Mouse (Mus musculus) spleen, adult 12 weeks (tissue): ENCODE measurements at regions not wholly inside any gene's neighbourhood (a gene's known extent, or its start where the extent isn't known, plus 50 kb on each side); places are given as distances from the start of the nearest gene placed in this dataset.

Experiments
- DNase-seq: peaks from one replicate; pipeline ENCODE4 v3.0.0; 2022; ENCODE audit warnings: low spot score

DNA sequence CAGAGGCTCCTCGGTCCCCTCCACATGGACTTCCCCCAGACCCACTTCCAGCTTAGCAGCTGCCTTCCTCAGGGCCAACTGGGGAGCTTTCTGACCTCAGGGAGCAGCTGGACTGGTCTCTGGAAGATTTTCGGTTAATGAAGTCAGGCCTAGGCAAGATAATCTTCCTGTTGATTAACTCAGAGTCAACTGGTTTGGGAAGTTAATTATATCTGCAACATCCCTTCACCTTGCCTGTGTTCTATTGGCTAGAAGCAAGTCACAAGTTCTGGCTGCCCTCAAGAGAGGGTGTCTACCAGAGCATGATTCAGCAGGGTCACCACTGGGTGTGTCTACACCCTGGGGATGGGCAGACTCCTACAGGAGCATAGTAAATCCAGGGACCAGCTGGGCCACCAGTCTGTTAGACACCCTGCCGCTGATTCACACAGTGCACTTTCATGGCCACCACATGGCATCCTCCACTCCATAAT is 53.9 kb upstream of the Maml3 start:
- DNase-seq, result no peak

DNA sequence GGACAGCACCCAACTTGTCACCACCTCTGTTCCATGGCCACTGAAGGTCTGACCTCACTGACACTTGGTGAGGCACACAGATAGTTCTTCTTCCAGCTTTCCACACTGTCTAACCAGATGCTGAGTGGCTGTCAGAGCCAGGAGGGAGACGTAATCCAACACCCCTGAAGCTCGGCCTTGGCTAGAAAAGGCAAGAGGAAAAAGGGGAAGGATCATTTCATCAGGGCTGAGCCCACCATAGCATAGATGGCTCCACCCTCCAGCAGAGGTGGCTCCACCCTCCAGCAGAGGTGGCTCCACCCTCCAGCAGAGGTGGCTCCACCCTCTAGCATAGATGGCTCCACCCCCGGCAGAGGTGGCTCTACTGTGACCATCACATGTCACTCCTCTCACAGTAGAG is 56.8 kb upstream of the Maml3 start:
- no peak for DNase-seq

DNA sequence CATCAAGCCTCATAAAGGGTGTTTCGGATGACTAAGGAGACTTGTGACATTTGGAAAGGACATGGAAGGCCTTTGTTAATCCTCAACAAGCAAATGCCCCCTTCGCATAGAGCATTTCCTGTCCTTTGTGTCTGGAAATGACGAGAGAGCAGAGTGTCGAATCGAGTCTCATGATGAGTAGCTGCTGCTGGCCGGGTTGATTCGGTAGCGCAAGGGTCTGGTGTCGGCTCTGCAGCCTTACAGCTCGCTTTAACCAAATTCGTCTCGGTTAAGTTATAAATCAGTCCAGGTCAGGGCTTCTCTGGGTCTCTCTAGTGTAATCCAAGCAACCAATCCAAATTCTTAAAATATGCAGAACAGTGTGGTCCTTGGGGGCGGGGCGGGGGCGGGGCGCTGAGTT is 59.1 kb upstream of the Maml3 start:
- no peak for DNase-seq

DNA sequence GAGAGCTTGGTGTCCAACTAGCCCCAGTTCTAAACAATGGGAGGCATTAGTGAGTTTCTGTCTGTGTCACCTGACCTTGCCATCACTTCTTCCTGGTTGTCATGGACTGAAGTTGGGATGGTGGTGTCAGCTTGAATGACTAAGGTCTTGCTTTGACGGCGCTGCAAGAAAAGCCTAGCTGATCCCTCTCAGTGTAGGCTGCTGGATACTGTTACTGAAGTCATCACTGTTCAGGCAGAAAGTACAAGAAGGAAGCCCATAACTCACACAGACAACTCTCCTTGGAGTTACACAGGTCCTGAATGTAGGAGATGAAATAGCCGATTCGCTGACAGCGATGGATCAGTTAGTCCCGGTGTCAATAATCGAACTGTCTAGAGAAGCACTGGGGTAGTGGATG is 62.5 kb upstream of the Maml3 start:
- no peak for DNase-seq

DNA sequence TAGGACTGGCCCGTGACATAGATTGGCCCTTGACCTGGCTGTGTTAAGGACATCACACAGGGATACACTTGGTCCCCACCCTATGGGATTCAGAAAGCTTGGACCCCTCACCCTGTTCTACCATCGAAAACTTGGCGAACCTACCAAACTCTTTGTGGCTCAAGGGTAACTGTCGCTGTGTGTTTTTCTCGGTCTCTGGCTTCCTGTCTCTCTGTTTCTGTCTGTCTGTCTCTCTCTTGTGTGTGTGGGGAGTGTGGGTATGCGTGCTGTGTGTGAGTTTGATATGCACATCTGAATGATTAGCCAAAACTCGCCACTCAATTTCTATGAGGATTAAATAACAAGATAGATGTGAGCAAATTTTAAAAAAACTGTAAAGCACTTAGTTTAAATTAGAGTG is 66.0 kb upstream of the Maml3 start:
- no peak for DNase-seq

DNA sequence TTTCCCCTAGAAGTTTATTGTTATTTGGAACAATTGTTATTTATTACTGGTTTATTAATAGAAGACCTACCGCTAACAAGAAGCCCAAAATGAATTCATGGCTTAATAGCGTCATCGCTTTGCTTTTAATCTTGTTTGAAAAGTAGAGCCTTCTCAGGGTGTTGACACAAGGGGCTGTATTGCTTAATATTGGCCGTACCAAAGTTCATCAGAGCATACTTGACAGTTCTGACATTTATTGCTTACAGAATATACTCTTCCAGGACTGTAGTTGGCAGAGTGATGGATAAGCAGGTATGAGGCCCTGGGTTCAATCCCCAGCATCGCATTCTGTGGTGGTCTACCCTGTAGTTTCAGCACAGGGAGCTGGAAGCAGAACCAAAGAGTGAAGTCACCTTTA is 66.4 kb upstream of the Maml3 start:
- DNase-seq, result no peak

DNA sequence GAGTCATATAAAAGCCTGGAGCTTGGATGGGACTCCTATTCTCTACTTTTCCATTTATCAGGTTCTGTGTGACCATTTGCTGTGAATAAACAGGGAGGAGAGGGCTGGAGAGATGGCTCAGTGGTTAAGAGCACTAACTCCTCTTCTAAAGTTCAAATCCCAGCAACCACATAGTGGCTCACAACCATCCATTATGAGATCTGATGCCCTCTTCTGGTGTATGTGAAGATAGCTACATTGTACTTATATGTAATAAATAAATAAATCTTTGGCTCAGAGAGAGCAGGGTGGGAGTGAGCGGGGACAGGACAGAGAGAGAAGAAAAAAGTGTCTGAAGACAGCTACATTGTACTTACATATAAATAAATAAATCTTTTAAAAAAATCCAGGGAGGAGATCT is 68.6 kb upstream of the Maml3 start:
- no peak for DNase-seq

DNA sequence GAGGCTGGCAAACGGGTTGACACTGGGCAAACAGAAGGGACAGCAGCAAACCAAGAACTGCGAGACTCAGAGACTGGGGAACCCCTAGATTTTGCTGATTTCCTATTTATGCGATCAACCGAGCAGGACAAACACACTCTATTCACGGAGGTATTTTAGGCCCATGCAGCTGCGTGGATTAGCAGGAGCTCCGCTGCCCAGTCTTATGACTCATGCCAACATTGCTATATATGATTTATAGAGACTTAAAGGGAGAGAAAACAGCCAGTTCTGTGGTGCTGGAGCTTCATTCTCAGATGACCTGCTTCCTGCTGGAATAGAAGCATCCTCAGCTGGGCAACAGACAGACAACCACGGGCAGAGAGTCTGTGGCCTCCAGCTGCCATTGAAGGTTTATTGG is 71.2 kb upstream of the Maml3 start:
- no peak for DNase-seq

DNA sequence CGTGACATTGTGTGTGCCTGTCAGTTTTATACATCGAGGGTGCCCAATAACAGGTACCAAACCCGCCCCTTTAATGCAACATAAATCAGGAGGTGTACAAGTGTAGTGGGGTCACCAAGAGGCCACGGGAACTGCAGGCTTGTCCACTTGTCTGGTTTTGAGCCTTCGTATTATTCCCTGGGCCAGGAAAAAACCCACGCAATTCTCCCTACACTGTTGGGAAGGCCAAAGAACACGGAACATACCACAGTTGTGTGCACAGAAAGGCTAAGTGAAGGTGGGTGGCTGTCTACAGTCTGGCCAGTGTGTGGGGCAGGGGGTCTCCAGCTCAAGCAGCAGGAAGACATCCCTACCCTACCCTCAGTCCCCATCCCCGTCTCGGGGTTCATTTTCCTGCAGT is 74.0 kb upstream of the Maml3 start:
- DNase-seq, result no peak

DNA sequence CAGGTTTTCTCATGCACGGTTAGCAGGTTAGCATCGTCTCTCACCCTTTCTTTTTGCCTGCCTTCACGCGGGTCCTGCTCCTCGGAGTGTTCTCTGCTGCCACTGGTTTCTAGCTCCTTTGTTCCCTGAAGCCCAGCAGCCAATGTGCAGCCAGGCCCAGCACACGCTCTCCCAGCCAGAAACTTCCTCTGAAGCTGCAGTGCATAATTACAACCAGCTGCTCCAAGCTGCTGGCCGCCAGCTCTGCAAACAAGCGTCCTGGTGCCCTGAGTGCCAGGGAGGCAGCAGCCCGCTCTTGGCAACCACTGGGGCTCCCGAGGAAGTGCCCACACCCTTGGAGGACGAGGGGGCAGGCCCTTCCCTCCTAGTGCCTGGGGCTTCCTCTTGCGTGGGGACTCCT is 74.8 kb upstream of the Maml3 start:
- DNase-seq, result no peak

DNA sequence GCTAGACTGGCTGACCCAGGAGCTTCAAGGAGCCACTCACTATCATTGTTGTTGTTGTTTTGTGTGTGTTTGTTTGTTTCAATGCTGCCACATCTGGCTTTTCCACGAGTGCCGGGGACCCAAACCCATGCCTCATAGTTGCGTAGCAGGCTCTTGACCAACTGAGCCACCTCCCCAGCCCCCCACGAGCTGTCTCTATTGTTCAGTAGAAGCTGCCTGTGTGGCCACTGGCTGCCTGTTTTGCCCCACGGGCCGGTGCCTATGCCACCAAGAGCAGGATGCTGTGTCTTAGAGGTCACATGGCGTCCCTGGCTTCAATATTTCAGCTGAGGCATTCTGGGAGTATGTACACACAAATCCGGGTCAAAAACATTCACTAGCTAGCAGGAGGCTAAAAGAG is 75.4 kb upstream of the Maml3 start:
- DNase-seq, result no peak

DNA sequence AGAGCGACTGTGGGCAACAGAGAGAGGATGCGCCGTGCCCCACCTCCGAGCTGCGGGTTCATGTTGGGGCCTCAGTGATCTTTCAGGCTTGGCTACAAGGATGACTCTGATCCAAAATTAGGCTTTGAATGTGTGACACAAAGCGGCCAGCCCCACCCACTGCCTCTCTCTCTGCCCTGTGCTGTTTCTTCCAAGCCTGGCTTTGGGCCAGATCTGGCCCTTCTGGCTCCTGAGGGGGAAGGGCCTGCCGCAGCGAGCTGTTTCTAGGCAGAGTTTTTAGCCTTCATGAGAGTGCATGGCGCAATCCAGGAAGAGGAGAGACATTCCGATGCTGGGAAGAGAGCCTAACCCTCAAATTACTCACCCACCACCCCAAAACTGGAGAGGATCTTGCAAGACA is 75.9 kb upstream of the Maml3 start:
- no peak for DNase-seq

DNA sequence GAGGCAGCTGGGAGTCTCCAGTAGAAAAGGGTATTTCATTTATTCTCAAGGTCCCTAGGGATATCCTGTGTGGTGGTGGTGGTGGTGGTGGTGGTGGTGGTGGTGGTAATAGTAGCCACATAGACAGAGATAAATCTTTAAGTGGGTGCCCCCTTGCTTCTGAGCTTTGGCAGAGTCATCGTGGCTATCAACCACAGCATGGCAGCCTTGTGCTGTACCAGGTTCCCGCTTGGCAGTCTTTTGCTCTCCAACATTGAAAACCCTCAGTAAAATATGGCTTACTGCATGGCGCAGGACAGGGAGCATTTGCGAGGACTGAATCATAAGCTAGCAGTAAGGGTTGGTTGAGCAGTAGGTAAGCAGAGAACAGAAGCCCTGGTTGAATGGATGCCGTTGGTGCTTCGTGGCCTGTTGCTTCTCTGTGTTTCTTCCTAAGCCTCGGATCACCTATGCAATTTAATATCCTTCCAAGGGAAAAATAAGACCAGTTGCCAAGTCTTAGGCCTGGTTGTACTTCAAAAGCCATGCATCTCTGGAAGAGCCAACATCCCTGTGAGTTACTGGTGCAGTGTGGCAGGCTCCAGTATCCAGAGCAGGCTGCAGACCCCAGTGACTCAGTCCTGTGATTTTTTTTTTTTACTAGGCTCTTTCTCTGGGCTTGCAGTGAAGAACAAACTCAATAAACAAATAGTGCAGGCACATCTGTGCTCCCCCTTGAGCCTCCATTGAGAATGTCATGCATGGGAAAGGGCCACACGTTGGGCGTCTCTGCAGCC is 76.6 kb upstream of the Maml3 start:
- no peak for DNase-seq

DNA sequence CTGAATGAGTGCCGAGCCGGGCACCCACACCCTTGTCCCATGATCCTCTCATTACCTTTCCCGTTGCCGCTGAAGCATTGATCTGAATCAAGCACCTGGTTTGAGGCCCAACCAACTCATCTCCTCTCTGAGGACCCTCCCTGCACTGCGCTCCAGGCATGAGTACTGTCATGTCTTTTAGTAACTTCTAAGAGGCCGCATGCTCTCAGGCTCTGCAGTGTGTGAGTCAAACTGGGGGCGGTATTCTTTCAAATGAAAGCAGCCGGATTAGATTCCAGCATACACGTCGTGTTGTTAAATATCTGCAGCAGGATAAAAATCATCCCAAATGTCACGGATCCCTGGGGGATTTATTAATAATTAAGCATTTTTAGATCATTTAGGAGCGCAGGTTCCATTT is 79.4 kb upstream of the Maml3 start:
- no peak for DNase-seq

DNA sequence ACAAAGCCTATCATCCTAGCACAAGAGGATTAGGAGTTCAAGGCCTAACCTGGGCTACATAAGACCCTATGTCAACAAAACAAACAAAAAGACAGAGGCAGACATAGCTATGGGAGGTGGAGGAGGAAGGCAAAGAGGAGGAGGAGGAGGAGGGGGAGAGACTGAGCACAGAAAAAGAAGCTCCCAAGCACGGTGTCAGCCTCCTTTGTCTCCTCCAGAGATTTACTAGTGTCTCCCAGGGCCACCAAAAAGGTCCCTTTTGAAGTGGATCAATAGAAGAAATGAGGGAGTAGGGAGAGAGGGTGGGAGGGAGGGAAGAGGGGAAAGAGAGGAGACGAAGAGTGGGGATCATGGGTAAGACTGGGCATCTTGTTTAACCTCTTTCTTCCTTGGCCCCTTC is 80.5 kb upstream of the Maml3 start:
- no peak for DNase-seq

DNA sequence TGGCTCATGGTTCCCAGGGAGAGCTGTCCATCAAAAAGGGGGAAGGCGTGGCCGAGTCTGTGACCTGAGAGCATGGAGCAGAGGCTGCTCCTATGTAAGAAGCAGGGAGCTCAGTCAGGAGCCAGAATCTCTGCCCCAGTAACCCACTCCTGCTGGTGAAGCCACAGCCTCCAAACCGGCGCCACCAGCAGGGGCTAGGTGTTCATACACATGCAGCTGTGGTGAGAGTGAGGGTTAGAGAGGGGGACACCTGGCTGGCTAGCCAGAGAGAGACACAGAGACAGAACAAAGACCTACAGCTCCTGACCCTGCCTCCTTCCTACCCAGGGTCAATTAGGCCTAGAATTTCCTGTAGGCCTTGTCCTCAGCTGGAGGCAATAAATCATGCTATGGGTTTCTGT is 80.7 kb upstream of the Foxo1 start:
- DNase-seq, result no peak

DNA sequence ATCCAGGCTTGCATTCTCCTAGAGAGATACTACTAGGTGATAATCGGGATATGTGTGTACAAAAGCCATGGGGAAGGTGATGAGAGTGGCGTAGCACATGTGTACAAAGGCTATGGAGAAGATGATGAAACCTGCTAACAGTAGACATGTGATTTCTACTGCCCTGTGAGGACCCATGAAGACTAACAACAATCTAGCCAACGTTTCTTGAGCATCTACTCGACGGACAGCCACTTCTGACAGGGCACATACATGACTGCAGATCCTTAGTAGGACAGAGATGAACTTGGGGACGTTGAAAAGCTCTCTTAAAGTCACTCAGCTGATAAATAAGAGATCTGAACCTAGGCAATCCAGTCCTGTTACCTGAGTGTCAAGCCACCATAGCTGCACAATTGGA is 79.8 kb upstream of the Foxo1 start:
- no peak for DNase-seq

DNA sequence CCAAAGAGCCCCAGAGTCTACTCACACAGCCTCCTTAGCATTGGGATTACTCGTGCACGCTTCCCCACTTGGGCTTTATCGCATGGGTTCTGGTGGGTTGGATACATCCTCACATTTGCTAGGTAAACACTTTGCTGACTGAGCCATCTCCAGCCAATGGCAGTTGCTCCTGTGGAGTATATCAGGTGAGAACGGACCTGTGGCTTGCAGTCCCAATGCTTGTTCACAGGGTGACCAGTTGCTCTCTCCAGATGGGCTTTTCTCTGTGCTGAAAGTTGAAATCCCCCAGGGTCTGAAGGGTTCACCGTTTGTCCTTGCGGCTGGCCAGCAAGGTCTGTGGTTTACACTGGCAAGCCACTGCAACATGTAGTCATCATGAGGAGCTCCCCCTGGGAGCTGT is 79.1 kb upstream of the Foxo1 start:
- DNase-seq, result no peak

DNA sequence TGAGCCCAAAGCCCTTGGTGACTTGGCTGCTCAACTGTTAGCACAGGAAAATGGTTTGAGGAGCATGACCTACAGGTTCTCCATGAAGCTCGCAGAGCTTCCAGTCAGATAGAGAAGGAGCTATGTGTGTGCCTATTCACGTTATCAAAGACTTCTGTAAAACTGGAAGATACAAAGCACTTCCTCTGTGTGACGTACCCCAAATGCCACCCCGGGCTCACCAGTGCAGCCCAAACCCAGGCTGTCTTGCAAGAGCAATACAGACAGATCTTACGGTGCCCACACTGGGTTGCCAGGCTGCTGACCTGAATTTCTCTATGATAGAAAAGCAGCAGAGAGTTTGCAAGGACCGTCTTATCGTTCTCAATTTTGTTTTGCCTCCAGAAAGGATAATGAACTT is 78.1 kb upstream of the Foxo1 start:
- no peak for DNase-seq

DNA sequence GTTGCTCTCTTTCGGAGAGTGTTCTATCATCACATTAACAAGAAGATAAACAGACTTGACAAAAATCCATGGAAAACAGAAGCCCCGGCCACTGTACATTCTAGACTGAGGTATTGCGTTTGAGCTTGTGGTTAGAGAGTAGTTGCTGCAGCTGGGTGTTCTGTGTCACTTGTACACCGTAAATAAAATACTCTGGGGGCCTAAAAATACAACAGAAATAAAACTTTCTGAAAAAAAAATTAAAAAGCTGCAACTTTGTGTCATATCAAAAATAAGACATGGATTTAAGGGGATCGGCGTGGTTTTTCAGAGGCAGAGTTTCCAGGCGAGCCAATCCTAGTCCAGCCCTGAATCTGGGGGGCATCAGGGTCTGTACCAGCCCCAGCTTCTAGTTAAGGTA is 75.1 kb upstream of the Foxo1 start:
- no peak for DNase-seq

DNA sequence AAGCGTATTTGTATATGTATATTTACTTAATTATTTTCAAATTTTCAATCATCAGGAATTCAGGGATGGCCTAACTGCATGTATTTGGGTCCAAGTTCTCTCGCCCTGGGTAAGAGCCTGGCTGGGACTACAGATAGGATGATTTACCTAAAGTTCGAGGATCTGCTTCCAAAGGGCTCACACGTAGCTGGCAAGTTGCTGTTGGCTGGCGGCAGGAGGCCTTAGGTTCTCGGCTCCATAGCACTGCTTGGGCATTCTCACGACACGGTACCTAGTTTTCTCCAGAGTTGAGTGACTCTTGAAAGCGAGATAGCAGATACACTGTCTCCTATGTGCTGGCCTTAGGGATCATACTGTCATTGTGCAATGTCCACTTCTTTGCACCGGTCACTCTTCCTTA is 73.9 kb upstream of the Foxo1 start:
- DNase-seq, result no peak

DNA sequence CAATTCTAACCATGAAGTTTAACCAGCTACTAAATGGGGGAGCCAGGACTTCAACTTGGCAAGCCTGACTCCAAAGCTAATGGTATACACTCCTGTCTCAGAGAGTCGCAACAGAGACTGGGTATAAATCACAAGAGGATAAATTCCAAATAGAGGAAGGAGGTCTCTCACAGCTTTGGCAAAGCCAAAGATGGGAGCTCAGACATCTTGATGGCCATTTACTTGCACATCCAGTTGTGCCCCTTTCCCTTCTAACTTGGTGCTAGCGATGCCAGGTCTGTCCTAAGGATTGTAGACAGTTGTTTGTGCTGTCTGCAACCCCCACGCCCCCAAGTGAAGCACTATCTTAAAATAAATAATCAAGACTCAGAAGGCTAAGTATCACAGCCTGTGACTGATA is 72.7 kb upstream of the Foxo1 start:
- DNase-seq, result no peak

DNA sequence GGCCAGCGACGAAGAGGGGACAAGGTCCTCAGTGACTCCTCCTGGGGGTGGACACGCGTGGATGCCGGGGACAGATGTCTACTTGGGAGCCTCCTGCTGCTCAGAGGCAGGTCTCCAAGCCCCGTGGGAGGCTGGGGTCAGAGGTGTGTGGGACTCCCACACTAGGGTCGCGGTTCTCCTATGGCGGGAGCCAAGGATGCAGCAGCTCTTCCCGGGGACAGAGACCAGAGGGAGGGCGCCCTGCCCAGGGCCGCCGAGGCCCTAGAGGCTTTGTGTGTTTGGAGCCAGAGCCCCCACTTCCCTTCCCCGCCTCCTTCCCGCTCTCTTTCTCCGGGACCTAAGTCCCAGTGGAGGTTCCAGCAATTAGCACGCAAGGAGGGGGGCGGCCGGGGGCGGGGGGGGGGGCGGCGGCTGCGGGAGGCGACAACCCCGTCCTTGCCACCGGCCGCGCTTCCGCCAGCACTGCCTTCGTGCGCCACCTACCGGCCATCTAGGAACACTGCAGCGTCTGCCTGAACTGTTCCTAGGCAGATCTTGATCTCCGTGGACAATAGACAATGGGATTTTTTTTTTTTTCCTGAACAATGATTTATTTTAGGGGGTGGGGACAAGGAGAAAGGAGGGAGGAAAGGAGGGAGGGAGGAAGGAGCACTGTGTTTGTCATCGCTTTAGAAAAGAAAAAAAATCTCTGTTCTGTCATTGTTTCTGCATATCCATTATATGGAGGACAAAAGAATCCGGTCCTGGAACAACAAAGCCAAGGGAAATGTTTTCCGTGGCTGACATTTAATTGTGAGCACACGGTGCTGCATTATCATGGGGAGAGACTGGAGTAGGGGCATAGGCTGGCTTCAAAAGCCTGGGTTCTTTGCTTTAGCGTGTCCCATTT is 71.8 kb upstream of the Foxo1 start:
- DNase-seq, result peak; percentile 44

DNA sequence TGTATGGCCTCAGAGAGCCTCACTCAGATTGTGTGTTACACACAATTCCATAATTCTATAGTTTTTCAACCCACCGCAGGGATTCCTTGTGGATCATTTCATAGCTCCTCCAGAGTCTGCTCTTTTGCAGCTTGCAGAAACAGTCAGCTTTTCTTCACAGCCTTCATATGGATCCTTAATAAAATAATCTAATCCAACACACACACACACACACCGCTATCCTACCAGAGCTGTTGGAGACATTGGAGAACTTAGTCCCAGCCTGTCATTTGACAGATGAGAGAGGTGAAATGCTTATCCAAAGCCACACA is 71.2 kb upstream of the Foxo1 start:
- DNase-seq, result no peak
